Mouse (Mus musculus): ENCODE data around the gene Klc4.

The Klc4 gene

GRCm38 (mm10) chr17:46588173-46588572 lies 57.6 kb downstream of the Klc4 start:
- no peak for DNase-seq

- DNase-seq: no peak
Measured at GRCm38 (mm10) chr17:46586327-46586726, 59.5 kb downstream of the Klc4 start.

All from retina, postnatal 1 day (tissue).